In the genomic region with DNA sequence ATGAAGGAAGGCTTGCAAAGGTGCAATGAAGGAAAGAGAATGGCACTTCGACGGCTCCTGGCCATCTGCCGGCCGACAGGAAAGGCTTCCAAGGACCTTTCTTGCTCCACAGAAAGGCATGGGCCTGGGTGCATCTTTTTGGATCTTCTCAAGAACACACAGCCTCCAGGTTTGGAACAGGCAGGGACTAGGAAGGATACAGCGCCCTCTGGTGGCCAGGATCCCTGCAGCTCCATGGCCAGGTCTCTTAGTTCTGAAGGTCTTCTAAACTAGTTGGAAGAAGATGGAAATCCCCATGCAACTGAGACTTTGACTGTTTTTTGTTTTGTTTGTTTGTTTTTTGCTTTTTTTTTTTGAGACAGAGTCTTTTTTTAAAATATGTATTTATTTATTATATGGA, we compare ENCODE assay signal across 9 mouse cellular contexts. TPM values are rescaled to one million over a fixed set of nuclear protein-coding genes. Genes with fewer than 3 reads are reported as not detected.
A peak's percentile ranks its signal among the peaks of the same experiment; 100 is the strongest.
DNase-seq lines count a peak whose midpoint lies in the region; ATAC-seq and TF ChIP-seq lines count a peak whose summit lies in the region.
"Had no signal": no experiment of that assay in that cellular context is flagged by ENCODE, and none has a peak within 500 bp of the region (broad histone marks: within the 10 kb centered on the region; RNA-seq: fewer than 3 reads in every experiment).

No protein-coding gene starts in this region.

- no peak overlapping the region for H3K4me3 ChIP-seq in hindbrain, embryonic 10.5 days
- no peak overlapping the region for H3K4me3 ChIP-seq in hindbrain, embryonic 12.5 days
- H3K4me3 ChIP-seq in olfactory bulb, adult 2 months (ENCODE audit: insufficient read depth, low read depth, low read length): no peak overlapping the region
- H3K4me3 ChIP-seq: embryonic facial prominence, embryonic 13.5 days had no signal

- intact Hi-C loops in heart, postnatal 36 days (cut with DNase I): loop anchor here (1.0 kb wide), 2 partner anchors 99 to 112 kb away; no protein-coding TSS in a partner anchor
- intact Hi-C loops in left cerebral cortex, postnatal 14 days (cut with DNase I): loop anchor here (2.0 kb wide), 1 partner anchor 112 kb away; no protein-coding TSS in a partner anchor

- 6% methylated on average over 5 of the region's 5 CpGs for WGBS in hindbrain, embryonic 10.5 days
- WGBS in hindbrain, embryonic 12.5 days: 11% methylated on average over 5 of the region's 5 CpGs
- WGBS in olfactory bulb, adult 2 months: 1% methylated on average over 5 of the region's 5 CpGs

- ATAC-seq in hindbrain, embryonic 12.5 days (ENCODE audit: low FRiP score): no peak

- H3K36me3 ChIP-seq in hindbrain, embryonic 10.5 days: no peaks in the 10 kb centered on the region
- no peaks in the 10 kb centered on the region for H3K36me3 ChIP-seq in hindbrain, embryonic 12.5 days
- H3K36me3 ChIP-seq: embryonic facial prominence, embryonic 13.5 days had no signal

- peaks cover 21% of the 10 kb centered on the region for H3K4me1 ChIP-seq in hindbrain, embryonic 10.5 days (replicated peaks)
- peaks cover 8% of the 10 kb centered on the region for H3K4me1 ChIP-seq in hindbrain, embryonic 12.5 days
- peaks cover 10% of the 10 kb centered on the region for H3K4me1 ChIP-seq in olfactory bulb, adult 2 months (ENCODE audit: control insufficient read depth, insufficient read depth, low read length)

- no peak for TF ChIP-seq POLR2A in olfactory bulb, adult 2 months (IDR thresholded peaks at IDR 0.05; ENCODE audit: insufficient read depth, low read depth, low read length)

- peak; percentile 88 for DNase-seq in hindbrain, embryonic 10.5 days (ENCODE audit: low spot score)
- DNase-seq in adrenal gland, adult 2 months: peak; percentile 84
- DNase-seq in embryo, embryonic 11 days: peak; percentile 89
- DNase-seq in heart, postnatal 36 days: peak; percentile 90 to 94
- DNase-seq in left cerebral cortex, postnatal 14 days (ENCODE audit: low spot score in 2 of 2): peak; percentile 94
- DNase-seq in thymus, adult 18-20 months: peak; percentile 51 to 57

- H3K27ac ChIP-seq in hindbrain, embryonic 10.5 days: no peak overlapping the region
- no peak overlapping the region for H3K27ac ChIP-seq in hindbrain, embryonic 12.5 days
- H3K27ac ChIP-seq in olfactory bulb, adult 2 months (ENCODE audit: insufficient read depth, low read depth, low read length): no peak overlapping the region
- H3K27ac ChIP-seq: embryonic facial prominence, embryonic 13.5 days had no signal

- no peak overlapping the region for H3K9ac ChIP-seq in hindbrain, embryonic 12.5 days
- H3K9ac ChIP-seq: embryonic facial prominence, embryonic 13.5 days had no signal

- no peaks in the 10 kb centered on the region for H3K9me3 ChIP-seq in hindbrain, embryonic 10.5 days
- no peaks in the 10 kb centered on the region for H3K9me3 ChIP-seq in hindbrain, embryonic 12.5 days (replicated peaks)
- H3K9me3 ChIP-seq: embryonic facial prominence, embryonic 13.5 days had no signal

- peaks cover 11% of the 10 kb centered on the region for H3K27me3 ChIP-seq in hindbrain, embryonic 10.5 days (ENCODE audit: insufficient read depth, poor library complexity, severe bottlenecking)
- peaks cover 7% of the 10 kb centered on the region; the same call in 1 of the 2 replicates for H3K27me3 ChIP-seq in hindbrain, embryonic 12.5 days
- H3K27me3 ChIP-seq: embryonic facial prominence, embryonic 13.5 days had no signal

- TF ChIP-seq CTCF in olfactory bulb, adult 2 months (IDR thresholded peaks at IDR 0.05; ENCODE audit: insufficient read depth, low read depth, low read length): peak; percentile 59

- H3K4me2 ChIP-seq in hindbrain, embryonic 12.5 days (replicated peaks): no peak overlapping the region
- H3K4me2 ChIP-seq: embryonic facial prominence, embryonic 13.5 days had no signal

RNA-seq across cellular contexts. Expression of a gene that starts 3.5 kb away (rescaled TPM):
- 194 and 221 TPM in 2 replicates for polyA plus RNA-seq in hindbrain, embryonic 10.5 days (2016; fragmentation: Nextera tagmentation; extraction: Ambion mirVana)
- polyA plus RNA-seq in hindbrain, embryonic 12.5 days (2016; fragmentation: Nextera tagmentation; extraction: Ambion mirVana): 154 and 158 TPM in 2 replicates
- 10 to 100 TPM; 15.2 to 19.5 TPM for total RNA-seq in adrenal gland, adult 2 months (2021)
- 45.2 and 52.4 TPM in 2 replicates for polyA plus RNA-seq in adrenal gland, adult 2 months (2012; rRNA removed)
- 10 to 100 TPM; 49.3 to 49.9 TPM for total RNA-seq in heart, postnatal 36 days (2021)
- total RNA-seq in left cerebral cortex, postnatal 14 days (2021): 10 to 100 TPM; 66.0 to 79.4 TPM
- polyA plus RNA-seq in olfactory bulb, adult 2 months (2012; ENCODE audit: insufficient read depth, insufficient read length, low replicate concordance, missing spikeins): not detected in 2 replicates

RNA-seq across cellular contexts. Expression of a gene that starts 12.1 kb away (rescaled TPM):
- polyA plus RNA-seq in hindbrain, embryonic 10.5 days (2016; fragmentation: Nextera tagmentation; extraction: Ambion mirVana): 3.5 and 3.9 TPM in 2 replicates
- 3.7 and 4.7 TPM in 2 replicates for polyA plus RNA-seq in hindbrain, embryonic 12.5 days (2016; fragmentation: Nextera tagmentation; extraction: Ambion mirVana)
- 1 to 10 TPM; 3.8 to 4.9 TPM for total RNA-seq in adrenal gland, adult 2 months (2021)
- polyA plus RNA-seq in adrenal gland, adult 2 months (2012; rRNA removed): 11.8 and 13.9 TPM in 2 replicates
- total RNA-seq in heart, postnatal 36 days (2021): 1 to 10 TPM; 2.2 to 2.7 TPM
- total RNA-seq in left cerebral cortex, postnatal 14 days (2021): 1 to 10 TPM; 6.2 to 7.9 TPM
- not detected in 2 replicates for polyA plus RNA-seq in olfactory bulb, adult 2 months (2012; ENCODE audit: insufficient read depth, insufficient read length, low replicate concordance, missing spikeins)

RNA-seq across cellular contexts. Expression of a gene that starts 19.5 kb away (rescaled TPM):
- 85.2 and 88.2 TPM in 2 replicates for polyA plus RNA-seq in hindbrain, embryonic 10.5 days (2016; fragmentation: Nextera tagmentation; extraction: Ambion mirVana)
- 64.0 and 64.6 TPM in 2 replicates for polyA plus RNA-seq in hindbrain, embryonic 12.5 days (2016; fragmentation: Nextera tagmentation; extraction: Ambion mirVana)
- 10 to 100 TPM; 44.6 to 53.4 TPM for total RNA-seq in adrenal gland, adult 2 months (2021)
- polyA plus RNA-seq in adrenal gland, adult 2 months (2012; rRNA removed): 56.6 and 57.3 TPM in 2 replicates
- total RNA-seq in heart, postnatal 36 days (2021): 10 to 100 TPM; 14.4 to 14.7 TPM
- total RNA-seq in left cerebral cortex, postnatal 14 days (2021): 10 to 100 TPM; 47.5 to 50.9 TPM
- polyA plus RNA-seq in olfactory bulb, adult 2 months (2012; ENCODE audit: insufficient read depth, insufficient read length, low replicate concordance, missing spikeins): not detected in 2 replicates

RNA-seq across cellular contexts. Expression of a gene that starts 29.0 kb away (rescaled TPM):
- 420 and 518 TPM in 2 replicates for polyA plus RNA-seq in hindbrain, embryonic 10.5 days (2016; fragmentation: Nextera tagmentation; extraction: Ambion mirVana)
- 585 and 628 TPM in 2 replicates for polyA plus RNA-seq in hindbrain, embryonic 12.5 days (2016; fragmentation: Nextera tagmentation; extraction: Ambion mirVana)
- total RNA-seq in adrenal gland, adult 2 months (2021): 10 to 100 TPM; 12.6 to 25.9 TPM
- polyA plus RNA-seq in adrenal gland, adult 2 months (2012; rRNA removed): 41.5 and 44.1 TPM in 2 replicates
- total RNA-seq in heart, postnatal 36 days (2021): 1 to 10 TPM; 9.4 to 9.6 TPM
- 100 to 1,000 TPM; 326 to 327 TPM for total RNA-seq in left cerebral cortex, postnatal 14 days (2021)
- not detected in 2 replicates for polyA plus RNA-seq in olfactory bulb, adult 2 months (2012; ENCODE audit: insufficient read depth, insufficient read length, low replicate concordance, missing spikeins)

RNA-seq across cellular contexts. Expression of a gene that starts 52.9 kb away (rescaled TPM):
- 0.69 and 1.0 TPM in 2 replicates for polyA plus RNA-seq in hindbrain, embryonic 10.5 days (2016; fragmentation: Nextera tagmentation; extraction: Ambion mirVana)
- polyA plus RNA-seq in hindbrain, embryonic 12.5 days (2016; fragmentation: Nextera tagmentation; extraction: Ambion mirVana): 1.1 and 1.5 TPM in 2 replicates
- total RNA-seq in adrenal gland, adult 2 months (2021): 1 to 10 TPM; 1.5 to 4.1 TPM
- 59.0 and 66.3 TPM in 2 replicates for polyA plus RNA-seq in adrenal gland, adult 2 months (2012; rRNA removed)
- under 1 TPM; 0.58 to 0.70 TPM for total RNA-seq in heart, postnatal 36 days (2021)
- 100 to 1,000 TPM in 1 of 2 experiments, 10 to 100 TPM in 1; 98.9 to 104 TPM for total RNA-seq in left cerebral cortex, postnatal 14 days (2021)
- polyA plus RNA-seq in olfactory bulb, adult 2 months (2012; ENCODE audit: insufficient read depth, insufficient read length, low replicate concordance, missing spikeins): not detected in 2 replicates
